Mouse (Mus musculus) mesoderm, embryonic 11.5 days (tissue): ENCODE measurements at regions not wholly inside any gene's neighbourhood (a gene's known extent, or its start where the extent isn't known, plus 50 kb on each side); places are given as distances from the start of the nearest gene placed in this dataset.

Experiments
- DNase-seq: peaks from one replicate; pipeline ENCODE4 v3.0.0-alpha.2; 2012; ENCODE audit warnings: low read depth, low spot score

DNA sequence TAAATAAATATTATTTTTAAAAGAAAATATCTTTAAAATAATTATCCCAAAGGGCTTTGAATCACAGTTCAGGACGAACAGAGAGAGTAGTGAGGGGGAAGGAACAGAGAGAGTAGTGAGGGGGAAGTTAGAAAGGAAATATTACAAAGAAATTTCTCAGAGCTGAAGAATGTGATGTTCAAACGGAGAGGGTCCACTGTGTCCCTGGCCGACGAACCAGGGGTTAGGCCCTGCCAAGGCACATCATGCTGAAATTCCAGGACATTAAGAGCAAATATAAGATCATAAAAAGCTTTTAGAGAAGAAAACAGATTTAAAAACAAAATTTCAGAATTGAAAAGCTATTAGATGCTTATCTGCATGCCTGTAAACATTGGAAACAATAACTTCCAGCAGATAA is 61.6 kb downstream of the Skor1 start:
- DNase-seq: no peak

DNA sequence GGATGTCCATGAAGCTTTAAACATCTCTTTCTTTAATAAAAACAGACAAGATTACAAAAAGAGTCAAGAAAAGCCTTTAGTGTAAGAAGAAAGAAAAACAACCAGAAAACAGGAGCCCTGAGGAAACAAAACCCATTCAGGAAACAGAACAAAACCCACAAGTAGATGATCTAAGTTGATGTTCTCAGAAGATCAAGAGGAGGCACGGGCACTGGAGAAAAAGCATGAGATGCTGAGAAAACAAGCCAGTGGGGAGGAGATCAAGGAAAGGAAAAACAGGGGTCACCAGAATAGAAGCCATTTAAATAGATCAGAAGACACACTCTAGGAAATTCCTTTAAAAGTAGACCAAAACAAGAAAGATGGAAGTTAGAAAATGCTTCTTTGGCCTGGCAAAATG is 62.1 kb downstream of the Skor1 start:
- DNase-seq: no peak

DNA sequence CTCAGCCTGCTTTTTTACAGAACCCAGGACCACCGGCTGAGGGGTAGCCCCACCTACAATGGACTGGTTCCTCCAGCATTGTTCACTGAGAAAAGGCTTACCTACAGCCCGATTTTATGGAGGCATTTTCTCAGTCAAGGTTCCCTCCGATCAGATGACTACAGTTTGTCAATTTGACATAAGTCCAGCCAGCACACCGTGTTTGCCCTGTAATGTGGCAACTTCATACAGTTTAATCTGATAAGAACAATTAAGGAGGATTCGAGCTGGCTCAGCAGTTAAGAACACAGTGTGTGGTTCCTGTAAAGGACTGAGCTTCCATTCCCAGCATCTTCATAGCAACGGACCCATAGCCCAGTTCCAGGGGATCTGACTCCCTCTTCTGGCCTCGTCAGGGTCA is 65.9 kb downstream of the Skor1 start:
- DNase-seq: no peak

DNA sequence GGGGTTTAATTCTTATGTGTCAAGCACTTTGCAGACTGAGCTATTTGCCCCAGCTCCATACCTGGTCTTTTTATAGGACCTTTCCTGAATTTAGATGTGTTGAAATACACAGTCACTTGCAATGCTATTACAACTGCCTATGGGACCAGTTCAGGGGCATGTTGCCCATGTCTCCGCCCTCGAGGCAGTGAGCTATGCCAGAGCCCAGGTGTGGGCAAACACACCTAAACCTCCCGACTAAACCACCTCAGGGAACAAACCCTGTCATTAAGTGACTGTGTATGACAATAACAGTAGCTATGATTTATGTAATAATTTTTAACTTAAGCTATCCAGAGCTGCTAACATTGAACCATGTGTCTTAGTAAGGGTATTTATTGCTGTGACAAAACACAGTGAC is 66.5 kb downstream of the Skor1 start:
- no peak for DNase-seq

DNA sequence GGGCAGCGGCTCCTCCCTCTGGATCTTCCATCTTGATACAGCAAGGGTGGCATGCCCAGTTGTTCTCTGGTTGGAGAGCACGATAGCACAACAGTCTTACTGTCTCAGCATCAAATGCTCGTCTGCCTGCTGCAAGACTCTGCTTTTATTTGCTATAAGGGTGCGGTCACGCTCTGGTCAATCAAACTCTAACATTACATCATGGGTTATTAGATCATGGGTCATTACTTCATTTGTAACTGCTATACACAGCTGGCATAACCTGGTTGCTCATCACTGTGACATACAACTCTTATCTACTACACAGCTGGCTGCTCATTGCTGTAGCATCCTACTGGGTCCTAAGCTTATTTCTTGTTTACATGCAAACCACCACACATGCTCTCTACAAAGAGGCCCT is 68.4 kb downstream of the Skor1 start:
- no peak for DNase-seq

DNA sequence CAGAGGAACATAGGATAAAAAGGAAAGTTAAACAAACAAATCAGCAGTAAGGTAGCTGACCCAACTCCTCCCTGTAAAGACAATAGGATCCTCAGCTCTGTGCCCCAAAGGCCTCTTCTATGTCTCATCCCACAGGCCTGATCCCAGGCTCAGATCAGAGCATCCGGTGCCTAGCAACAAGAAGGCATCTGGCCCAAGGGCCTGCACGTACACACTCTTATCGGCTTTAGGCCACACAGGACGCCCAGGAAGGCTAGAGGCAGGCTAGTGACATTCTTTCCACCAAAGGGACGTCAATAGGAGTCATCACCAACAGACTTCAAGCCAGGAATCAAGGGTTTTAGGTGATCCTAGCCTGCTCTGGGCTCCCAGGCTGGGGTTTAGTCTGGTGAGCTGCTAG is 73.5 kb downstream of the Skor1 start:
- DNase-seq: no peak

DNA sequence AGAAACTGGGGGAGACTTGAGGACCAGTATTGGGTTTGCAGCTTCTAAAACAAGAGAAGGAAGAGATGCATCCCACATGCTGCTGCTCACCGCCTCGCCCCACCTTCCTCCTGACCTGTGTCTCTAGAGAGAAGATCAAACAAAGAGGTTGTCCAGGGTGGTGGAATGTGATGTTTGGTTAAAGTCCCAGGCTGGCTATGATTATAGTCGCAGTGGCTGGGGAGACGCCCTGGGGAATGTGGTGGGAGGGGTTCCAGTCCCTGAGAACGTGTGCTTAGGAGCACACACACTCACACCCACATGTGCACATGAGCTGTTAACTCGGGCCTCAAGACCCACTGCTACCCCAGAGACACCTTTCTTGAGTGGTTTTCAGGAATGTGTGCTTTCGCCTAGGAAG is 74.0 kb downstream of the Skor1 start:
- peak; percentile 34 for DNase-seq

DNA sequence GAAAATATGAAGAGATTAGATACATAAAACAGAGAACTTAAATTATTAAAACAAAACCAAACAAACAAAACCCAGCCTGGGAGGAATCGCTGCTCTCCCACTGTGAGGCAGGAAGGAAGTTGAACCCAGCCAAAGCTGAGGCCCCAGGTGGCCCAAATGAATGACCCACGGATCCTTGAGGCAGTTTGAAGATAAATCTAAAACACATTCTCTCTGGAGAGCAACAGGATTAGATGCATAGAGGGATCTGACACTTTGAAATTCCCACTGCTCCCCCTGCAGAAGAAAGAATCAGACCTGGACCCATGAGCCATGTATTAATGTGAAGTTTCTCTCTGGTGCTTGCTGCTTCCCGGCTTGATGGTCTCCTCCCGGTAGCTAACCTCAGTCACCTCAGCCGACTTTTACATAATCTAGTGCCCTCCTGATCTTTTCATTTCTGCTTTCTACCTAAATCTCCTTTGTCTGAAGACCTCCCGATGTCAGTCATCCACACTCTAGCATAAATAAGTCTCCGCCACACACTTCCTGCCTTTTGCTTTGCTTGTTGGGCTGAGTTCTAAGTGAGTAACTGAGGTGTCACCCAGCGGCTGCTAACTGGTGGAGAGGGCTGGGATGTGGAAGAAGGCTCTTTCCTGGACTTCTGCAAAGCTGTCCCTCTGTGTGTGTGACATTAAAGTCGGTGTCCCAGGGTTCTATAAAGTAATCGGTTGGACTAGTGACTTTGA is 74.6 kb downstream of the Skor1 start:
- peak; percentile 54 for DNase-seq

DNA sequence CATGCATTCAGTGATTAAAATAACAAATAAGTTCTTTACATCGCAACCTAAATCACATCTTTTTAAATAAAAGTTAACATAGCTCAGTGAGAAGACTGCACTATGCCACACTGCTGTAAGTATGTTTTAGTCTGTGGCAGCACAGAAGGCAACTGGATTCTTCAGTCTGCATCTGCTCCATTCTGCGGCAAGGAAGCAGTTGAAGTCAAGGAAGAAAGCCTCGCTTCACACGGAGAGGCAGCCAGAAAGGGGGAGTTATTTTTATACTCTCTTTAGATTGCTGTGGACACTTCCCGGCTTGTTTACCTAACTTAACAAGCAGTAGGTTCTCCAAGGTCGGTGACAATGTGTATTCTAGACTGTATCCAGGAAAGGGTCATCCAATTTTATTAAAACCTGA is 77.7 kb downstream of the Skor1 start:
- no peak for DNase-seq

DNA sequence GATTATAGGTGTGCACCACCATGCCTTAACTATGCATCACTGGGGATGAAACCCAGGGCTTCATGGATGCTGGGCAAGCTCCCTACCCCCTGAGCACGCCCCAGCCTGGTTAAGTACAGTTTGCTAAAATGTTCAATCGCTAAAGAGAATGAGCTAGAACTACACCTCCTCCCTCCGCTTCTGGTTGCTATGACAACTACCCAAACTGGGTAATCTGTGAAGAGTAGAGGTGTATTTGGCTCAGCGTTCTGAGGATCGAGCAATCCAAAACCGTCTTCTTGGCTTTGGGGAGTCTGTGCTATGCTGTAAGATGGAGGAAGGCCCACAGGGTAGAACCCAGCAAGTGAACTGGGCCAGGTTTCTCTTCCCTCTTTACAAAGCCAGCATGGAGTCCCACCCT is 78.8 kb downstream of the Skor1 start:
- no peak for DNase-seq

DNA sequence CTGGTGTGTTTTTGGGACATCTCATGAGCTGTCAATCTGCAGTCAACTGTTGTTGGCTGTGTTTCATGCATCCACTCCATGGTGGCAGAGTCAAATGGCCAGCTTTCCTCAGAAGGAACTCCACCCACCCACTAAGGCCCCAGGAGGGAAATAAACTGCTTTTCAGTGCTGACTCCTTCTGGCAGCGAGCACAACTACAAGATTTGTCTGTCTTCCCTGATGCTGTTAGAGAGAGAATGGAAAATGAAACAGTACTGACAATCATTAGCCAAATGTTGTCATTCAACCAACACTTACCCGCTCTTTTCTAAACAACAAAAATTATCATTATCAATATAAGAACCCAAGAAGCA is 79.3 kb upstream of the Pias1 start:
- DNase-seq: no peak

DNA sequence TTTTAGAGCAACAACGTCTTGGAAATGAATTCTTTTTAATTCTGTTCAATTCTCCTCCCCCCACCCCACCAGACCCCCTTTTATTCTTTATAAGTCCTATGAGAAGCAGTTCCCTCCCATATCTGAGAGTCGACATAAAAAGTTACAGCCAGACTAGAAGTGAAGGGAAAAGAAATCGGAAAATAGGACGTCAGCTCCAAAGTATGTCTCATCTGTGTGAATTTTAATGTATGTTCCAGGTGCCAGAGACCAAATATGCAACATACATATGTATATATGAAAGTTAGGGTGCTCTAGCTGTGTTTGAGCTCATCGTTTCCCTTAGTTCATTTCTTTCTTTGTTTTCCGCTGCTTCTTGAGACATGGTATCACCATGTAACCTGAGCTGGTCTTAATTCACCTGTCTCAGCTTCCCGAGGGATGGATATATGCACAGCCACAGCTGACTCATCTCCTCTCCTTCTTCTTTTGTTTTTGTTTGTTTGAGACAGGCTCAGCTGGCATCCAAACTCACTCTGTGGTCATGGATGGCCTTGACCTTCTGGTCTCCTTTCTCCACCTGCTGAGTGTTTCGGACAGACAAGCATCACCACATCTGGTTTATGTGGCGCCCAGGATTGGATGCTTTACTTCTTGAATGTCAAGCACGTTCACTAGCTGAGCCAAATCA is 78.8 kb upstream of the Pias1 start:
- DNase-seq: no peak

DNA sequence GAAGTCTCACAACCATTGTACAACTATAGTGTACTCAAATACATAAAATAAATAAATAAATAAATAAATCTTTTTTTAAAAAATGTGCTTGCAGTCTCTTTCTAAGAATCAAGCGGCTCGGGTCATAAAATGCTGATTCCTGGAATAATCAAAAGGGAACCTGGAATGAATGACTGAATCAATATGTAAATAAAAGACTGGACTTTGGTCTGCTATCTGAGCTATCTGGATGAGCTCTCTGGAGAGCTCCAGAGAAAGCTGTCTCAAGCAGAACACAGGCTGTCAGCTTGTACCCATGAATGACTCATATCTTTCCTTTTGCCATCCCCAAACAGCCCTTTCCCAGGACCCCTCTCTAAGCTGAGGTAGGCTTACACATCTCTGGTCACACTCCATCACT is 75.8 kb upstream of the Pias1 start:
- no peak for DNase-seq

DNA sequence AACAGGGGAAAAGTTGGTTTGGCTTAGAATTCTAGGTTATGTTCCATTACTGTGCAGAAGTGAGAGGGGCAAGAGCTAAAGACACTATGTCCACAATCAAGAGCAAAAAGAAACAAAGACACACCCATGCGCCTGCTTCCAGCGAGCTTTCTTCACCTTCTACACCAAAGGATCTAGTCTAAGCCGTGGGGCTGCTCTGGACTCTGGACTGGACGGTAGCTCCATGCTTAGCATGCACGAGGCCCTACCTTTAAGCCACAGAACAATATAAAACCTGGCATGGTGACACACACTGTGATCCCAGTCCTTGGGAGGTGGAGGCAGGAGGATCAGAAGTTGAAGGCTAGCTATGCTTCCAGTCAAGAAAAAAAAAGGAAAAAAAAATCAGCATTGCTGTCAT is 73.0 kb upstream of the Pias1 start:
- no peak for DNase-seq

DNA sequence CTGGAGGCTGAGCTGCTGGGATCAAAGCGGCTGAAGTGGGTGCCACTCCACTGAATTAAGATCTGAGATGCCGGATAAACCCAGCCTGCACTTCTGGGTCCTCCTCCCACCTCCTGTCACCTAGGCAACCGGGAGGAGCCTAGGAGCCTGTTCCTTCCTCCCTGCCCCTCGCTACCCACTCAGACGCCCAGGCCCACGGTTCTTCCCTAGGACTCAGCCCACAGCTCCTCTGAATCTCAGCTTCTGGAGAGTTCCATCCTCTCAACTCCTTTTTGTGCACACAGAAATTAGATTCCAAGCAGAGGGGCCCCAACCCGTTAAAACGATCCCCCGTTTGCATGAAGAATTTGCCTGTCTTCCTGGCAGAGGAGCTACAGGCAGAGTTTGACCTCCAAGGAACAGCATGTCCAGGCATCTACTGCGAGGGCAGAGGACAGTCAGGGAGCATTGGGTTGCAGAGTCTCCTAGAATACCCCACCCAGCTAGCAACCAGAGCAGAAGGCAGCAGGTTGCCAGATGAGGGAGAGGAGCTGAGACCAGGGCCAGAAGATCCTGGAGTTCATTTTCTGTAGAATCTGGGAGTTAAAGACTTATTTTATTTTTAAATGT is 71.6 kb upstream of the Pias1 start:
- peak; percentile 72 for DNase-seq

DNA sequence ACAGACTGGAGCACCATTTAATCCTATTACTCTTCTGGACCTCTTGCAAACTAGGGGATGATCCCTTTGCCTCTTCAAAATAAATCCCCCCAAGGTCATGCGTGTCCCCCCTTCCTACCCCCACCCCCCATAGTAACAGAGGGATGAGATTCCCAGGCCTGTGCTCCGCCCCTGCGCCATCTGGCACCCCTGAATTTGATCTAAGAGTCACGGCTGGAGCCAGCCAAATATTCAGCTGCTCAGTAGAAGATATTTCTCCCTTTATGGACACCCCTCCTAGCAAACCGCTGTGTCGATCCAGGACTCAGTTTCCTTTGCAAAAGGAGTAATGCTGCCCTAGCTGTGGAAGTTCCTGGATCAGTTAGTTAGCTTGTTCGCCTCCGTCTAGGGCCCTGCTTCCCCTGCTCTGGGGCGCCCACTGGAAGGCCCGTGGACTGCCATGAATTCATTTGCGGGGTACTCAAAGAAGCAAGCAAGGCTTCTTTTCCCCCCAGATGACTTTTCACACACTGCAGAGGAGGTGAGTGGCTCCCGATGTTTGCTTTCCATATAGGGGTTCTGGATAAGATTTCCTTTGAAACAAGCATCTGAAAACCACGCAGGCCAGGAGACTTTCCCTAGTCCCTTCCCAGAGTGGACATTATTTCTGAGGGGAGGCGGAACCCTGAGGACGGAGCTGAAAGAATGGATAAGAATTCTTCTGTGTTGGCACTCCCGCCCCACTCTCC is 70.9 kb upstream of the Pias1 start:
- no peak for DNase-seq

DNA sequence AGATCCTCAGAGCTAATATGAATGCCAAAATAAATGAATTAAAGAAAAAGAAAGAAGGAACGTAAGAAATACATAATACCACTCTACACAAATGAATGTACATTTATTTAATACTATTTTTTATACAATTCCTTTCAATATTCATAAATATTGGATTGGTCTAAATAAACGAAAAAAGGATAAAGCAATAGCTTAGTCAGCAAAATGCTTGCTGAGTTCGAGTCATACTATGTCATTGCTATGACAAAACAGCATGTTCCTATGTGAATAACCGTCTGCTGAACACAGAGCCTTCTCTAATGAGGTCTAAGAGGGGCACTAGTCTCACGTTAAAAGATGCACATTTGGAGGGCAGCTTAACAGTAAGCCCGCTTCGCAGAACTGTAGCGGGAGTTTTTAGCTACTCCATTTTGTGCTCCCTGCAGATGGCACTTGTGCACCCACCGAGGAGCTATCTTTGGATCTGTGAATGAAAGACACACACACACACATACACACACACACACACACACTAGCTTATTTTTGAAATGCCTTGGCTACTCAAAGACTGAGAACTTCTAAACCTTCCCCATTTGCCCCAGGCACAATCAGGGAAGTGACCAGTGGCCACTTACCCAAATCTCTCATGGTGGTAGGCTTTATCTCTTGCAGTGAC is 69.1 kb upstream of the Pias1 start:
- no peak for DNase-seq

DNA sequence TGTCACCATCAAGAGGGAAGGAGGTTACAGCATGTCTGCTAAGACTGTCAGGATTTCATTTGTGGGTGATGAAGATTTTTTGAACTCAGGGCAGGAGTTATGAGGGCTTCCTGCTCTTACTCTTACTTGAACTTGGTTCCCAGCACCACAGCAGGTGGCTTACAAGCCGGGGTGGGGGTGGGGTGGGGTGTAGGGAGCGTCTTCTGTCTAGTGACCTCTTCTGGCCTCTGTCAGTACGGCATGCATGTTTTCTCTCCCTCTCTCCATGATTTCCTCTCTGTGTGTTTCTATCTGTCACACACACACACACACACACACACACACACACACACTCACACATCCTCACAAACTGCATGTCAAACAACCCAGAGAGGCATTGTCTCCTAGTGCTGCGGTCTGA is 64.5 kb upstream of the Pias1 start:
- DNase-seq: no peak

DNA sequence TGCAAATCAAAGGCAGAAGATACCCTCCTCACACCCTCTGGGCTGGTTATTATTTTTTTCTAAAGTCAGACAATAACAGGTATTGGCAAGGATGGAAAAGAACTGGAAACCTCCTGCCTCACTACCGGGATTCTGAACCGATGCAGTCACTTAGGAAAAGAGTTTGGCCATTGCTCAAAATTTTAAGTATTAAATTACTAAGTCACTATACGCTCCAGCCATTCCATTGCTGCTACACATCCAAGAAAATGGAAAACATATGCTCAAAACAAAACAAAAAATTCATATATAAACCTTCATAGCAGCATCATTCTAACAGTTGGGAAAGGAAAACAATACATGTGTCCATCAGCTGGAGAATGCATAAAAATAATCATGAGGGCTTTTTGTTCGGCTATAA is 63.9 kb upstream of the Pias1 start:
- no peak for DNase-seq

DNA sequence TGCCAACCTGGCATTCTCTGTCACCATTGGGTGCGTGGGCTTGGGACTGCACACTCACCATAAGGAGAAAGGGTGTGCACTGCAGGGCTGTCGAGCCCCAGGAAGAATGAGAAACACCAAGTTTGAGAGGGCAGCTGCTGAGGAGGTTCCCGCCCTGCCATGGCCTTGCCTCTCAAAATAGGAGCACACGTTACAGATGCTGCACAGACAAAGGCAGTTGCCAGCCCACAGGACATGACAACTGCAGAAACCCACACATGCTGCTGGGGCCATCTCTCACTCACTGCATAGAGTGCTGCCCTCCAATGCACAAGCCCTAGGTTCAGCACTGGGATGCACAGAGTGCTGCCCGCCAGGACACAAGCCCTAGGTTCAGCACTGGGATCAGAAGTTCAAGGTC is 61.6 kb upstream of the Pias1 start:
- no peak for DNase-seq

DNA sequence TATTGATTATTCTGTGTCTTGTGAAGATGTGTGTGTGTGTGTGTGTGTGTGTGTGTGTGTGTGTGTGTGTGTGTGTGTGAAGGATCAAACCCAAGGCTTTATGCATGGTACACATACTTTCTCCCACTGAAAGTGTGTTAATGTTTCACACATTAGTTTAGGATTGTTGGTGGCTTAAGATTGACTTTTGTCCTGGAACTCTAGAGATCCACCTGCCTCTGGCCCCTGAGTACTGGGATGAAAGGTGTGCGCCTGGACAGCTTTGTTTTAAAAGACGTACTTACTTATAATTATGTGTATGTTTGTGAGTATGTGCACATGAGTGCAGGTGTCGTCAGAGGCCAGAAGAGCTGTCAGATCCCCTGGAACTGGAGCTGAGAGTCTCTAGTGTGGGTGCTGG is 59.3 kb upstream of the Pias1 start:
- DNase-seq: no peak

DNA sequence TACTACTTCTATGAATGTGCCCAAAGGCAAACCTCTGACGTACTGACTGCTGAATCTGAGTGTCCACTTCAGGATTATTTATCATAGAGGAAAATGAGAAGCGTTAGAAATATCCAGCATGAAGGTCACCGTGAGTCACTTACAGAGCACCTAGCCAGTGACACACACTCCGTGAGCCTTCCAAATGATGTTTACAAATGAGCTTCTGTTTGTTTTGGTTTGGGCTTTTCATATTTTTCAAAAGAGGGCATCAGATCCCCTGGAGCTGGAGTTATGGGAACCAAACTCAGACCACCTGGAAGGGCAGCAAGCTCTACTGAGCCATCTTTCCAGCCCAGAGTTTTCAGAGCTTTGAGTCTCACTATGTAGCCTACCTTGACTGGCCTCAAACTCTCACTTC is 57.8 kb upstream of the Pias1 start:
- no peak for DNase-seq
